In the genomic region with DNA sequence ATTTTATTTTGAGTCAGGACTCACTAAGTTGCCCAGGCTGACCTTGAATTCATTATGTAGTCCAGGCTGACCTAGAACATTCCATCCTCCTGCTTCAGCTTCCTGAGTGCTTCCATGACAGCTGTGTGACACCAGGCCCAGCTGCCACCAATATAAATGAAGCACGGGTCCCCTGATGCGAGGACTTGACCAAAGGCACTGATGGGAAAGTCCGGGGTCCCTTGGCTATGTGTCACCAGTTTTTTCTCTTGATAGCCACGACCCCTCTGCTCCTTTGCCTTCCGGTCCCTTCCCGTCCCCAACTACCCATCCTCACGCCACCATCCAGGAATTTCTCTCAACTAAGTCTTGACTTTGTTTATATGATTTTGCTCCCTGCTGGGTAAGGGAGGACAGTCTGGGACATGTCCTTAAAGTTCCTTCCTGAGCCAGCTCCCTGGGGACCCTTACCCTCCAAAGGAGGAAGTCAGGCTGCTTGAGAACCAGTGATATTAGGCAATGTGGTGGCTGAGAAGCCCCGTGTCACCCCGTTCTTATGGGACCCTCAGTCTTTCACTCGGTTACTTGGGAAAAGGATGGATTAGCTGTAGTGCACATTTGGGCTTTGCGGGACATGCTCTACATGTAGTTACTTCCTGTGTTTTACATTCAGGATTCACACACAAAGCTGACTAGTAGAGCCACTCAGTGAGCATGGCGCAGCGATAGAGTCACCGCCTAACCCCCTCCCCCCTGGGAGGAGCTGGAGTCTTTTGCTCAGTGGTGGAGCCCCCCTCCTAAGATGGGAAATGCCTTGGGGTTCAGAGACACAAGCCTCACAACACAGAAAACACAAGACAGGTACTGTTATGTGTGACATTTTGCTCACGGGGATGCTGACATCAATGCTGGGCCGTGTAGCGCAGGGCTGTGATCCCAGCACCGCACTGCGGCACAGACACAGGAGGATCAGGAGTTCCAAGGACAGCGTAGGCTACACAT, we compare ENCODE assay signal across 8 mouse cellular contexts. TPM values are rescaled to one million over a fixed set of nuclear protein-coding genes. Genes with fewer than 3 reads are reported as not detected.
DNase-seq lines count a peak whose midpoint lies in the region; ATAC-seq and TF ChIP-seq lines count a peak whose summit lies in the region.

No protein-coding gene starts in this region.

- peaks cover 17% of the 10 kb centered on the region for H3K4me1 ChIP-seq in embryonic facial prominence, embryonic 13.5 days
- peaks cover 22% of the 10 kb centered on the region for H3K4me1 ChIP-seq in heart, embryonic 15.5 days (replicated peaks)
- H3K4me1 ChIP-seq in lung, embryonic 15.5 days: peaks cover 20% of the 10 kb centered on the region
- H3K4me1 ChIP-seq in small intestine, adult 2 months (ENCODE audit: control insufficient read depth, insufficient read depth, insufficient read length, low read length): peaks cover 42% of the 10 kb centered on the region; the same call in 1 of the 2 replicates

- peaks cover 22% of the 10 kb centered on the region; the same call in 1 of the 2 replicates for H3K36me3 ChIP-seq in embryonic facial prominence, embryonic 13.5 days
- H3K36me3 ChIP-seq in heart, embryonic 15.5 days: peaks cover 10% of the 10 kb centered on the region; the same call in 1 of the 2 replicates
- H3K36me3 ChIP-seq in lung, embryonic 15.5 days: no peaks in the 10 kb centered on the region
- peaks cover 4% of the 10 kb centered on the region; the same call in 1 of the 2 replicates for H3K36me3 ChIP-seq in small intestine, adult 2 months (ENCODE audit: control insufficient read depth, insufficient read depth, low read length)

- no peaks in the 10 kb centered on the region for H3K9me3 ChIP-seq in embryonic facial prominence, embryonic 13.5 days
- H3K9me3 ChIP-seq in heart, embryonic 15.5 days (replicated peaks): no peaks in the 10 kb centered on the region
- no peaks in the 10 kb centered on the region for H3K9me3 ChIP-seq in lung, embryonic 15.5 days

- H3K27ac ChIP-seq in embryonic facial prominence, embryonic 13.5 days: peak overlapping the region; percentile 94
- H3K27ac ChIP-seq in heart, embryonic 15.5 days: peak overlapping the region; percentile 94
- H3K27ac ChIP-seq in lung, embryonic 15.5 days: peak overlapping the region; percentile 99
- peak overlapping the region; percentile 93 for H3K27ac ChIP-seq in small intestine, adult 2 months (ENCODE audit: insufficient read depth, low read depth, low read length)

- peak overlapping the region; percentile 64 for H3K4me3 ChIP-seq in embryonic facial prominence, embryonic 13.5 days
- H3K4me3 ChIP-seq in heart, embryonic 15.5 days: peak overlapping the region; percentile 64
- H3K4me3 ChIP-seq in lung, embryonic 15.5 days: peak overlapping the region; percentile 66
- peak overlapping the region; percentile 69 for H3K4me3 ChIP-seq in small intestine, adult 2 months (ENCODE audit: low read depth, low read length)

- ATAC-seq in embryonic facial prominence, embryonic 13.5 days (ENCODE audit: insufficient number of reproducible peaks, insufficient read depth, low FRiP score, low TSS enrichment, low read depth): 0 out of 2 replicates have a peak, but pooled peaks have one; percentile 7
- peak; percentile 1; the same call in 1 of the 2 replicates for ATAC-seq in heart, embryonic 15.5 days (replicated peaks; ENCODE audit: insufficient number of reproducible peaks, insufficient read depth, low FRiP score, low read depth)
- peak; percentile 9; the same call in 1 of the 2 replicates for ATAC-seq in lung, embryonic 15.5 days (ENCODE audit: borderline replicate concordance, extremely low read depth, low FRiP score, low TSS enrichment)

- peak overlapping the region; percentile 75 for H3K4me2 ChIP-seq in embryonic facial prominence, embryonic 13.5 days
- H3K4me2 ChIP-seq in heart, embryonic 15.5 days: peak overlapping the region; percentile 78
- H3K4me2 ChIP-seq in lung, embryonic 15.5 days: peak overlapping the region; percentile 77

- 18% methylated on average over 20 of the region's 20 CpGs for WGBS in embryonic facial prominence, embryonic 13.5 days
- 13% methylated on average over 20 of the region's 20 CpGs for WGBS in heart, embryonic 15.5 days
- WGBS in lung, embryonic 15.5 days: 10% methylated on average over 20 of the region's 20 CpGs
- WGBS in small intestine, adult 2 months: 23% methylated on average over 20 of the region's 20 CpGs

- H3K27me3 ChIP-seq in embryonic facial prominence, embryonic 13.5 days: no peaks in the 10 kb centered on the region
- H3K27me3 ChIP-seq in heart, embryonic 15.5 days: no peaks in the 10 kb centered on the region
- no peaks in the 10 kb centered on the region for H3K27me3 ChIP-seq in lung, embryonic 15.5 days
- no peaks in the 10 kb centered on the region for H3K27me3 ChIP-seq in small intestine, adult 2 months (ENCODE audit: control insufficient read depth, insufficient read depth, low read length)

- TF ChIP-seq CTCF in small intestine, adult 2 months (IDR thresholded peaks at IDR 0.05; ENCODE audit: extremely low read depth, insufficient read length, insufficient replicate concordance, low read depth, low read length): no peak

- peak overlapping the region; percentile 81 for H3K9ac ChIP-seq in embryonic facial prominence, embryonic 13.5 days
- H3K9ac ChIP-seq in heart, embryonic 15.5 days: peak overlapping the region; percentile 70
- peak overlapping the region; percentile 76 for H3K9ac ChIP-seq in lung, embryonic 15.5 days

- no peak for TF ChIP-seq POLR2A in small intestine, adult 2 months (IDR thresholded peaks at IDR 0.05; ENCODE audit: low read depth, low read length)

- peak; percentile 34 for DNase-seq in gastrocnemius, adult 18-20 months (ENCODE audit: low spot score)
- DNase-seq in gastrocnemius, adult 8-10 months (ENCODE audit: low spot score in 2 of 2): no peak
- peak; percentile 46 for DNase-seq in adipocyte (ENCODE audit: low spot score)
- peak; percentile 23 to 42 for DNase-seq in layer of hippocampus, adult 8-10 months (ENCODE audit: low spot score in 2 of 2)

RNA-seq across cellular contexts. Expression of a gene that starts 1.0 kb away (rescaled TPM):
- 10 to 100 TPM; 41.3 to 47.1 TPM for total RNA-seq in gastrocnemius, adult 18-20 months (2021)
- total RNA-seq in gastrocnemius, adult 8-10 months (2022): 10 to 100 TPM; 36.1 to 52.8 (median 43.3) TPM
- 36.2 and 38.2 TPM in 2 replicates for polyA plus RNA-seq in embryonic facial prominence, embryonic 13.5 days (2015; fragmentation: Nextera tagmentation; extraction: Ambion mirVana)
- 33.8 and 37.9 TPM in 2 replicates for polyA plus RNA-seq in heart, embryonic 15.5 days (2015; fragmentation: Nextera tagmentation; extraction: Ambion mirVana)
- total RNA-seq in layer of hippocampus, adult 8-10 months (2022): 10 to 100 TPM; 33.8 to 45.7 (median 40.7) TPM
- 33.2 and 34.6 TPM in 2 replicates for polyA plus RNA-seq in lung, embryonic 15.5 days (2015; fragmentation: Nextera tagmentation; extraction: Ambion mirVana)
- 17.1 and 34.6 TPM in 2 replicates for polyA plus RNA-seq in small intestine, adult 2 months (2012; rRNA removed)

RNA-seq across cellular contexts. Expression of a gene that starts 14.8 kb away (rescaled TPM):
- total RNA-seq in gastrocnemius, adult 18-20 months (2021): 1 to 10 TPM; 1.3 to 3.3 TPM
- 1 to 10 TPM in 3 of 4 experiments, under 1 TPM in 1; 0.72 to 1.7 (median 1.2) TPM for total RNA-seq in gastrocnemius, adult 8-10 months (2022)
- polyA plus RNA-seq in embryonic facial prominence, embryonic 13.5 days (2015; fragmentation: Nextera tagmentation; extraction: Ambion mirVana): 1.6 and 1.9 TPM in 2 replicates
- 2.1 and 2.2 TPM in 2 replicates for polyA plus RNA-seq in heart, embryonic 15.5 days (2015; fragmentation: Nextera tagmentation; extraction: Ambion mirVana)
- total RNA-seq in layer of hippocampus, adult 8-10 months (2022): 1 to 10 TPM; 1.3 to 2.7 (median 1.8) TPM
- 2.2 TPM in 2 replicates for polyA plus RNA-seq in lung, embryonic 15.5 days (2015; fragmentation: Nextera tagmentation; extraction: Ambion mirVana)
- 3.8 and 4.4 TPM in 2 replicates for polyA plus RNA-seq in small intestine, adult 2 months (2012; rRNA removed)

RNA-seq across cellular contexts. Expression of a gene that starts 44.5 kb away (rescaled TPM):
- total RNA-seq in gastrocnemius, adult 18-20 months (2021): 10 to 100 TPM; 11.6 to 22.2 TPM
- total RNA-seq in gastrocnemius, adult 8-10 months (2022): 10 to 100 TPM in 3 of 4 experiments, 1 to 10 TPM in 1; 7.1 to 19.7 (median 15.0) TPM
- 57.3 and 64.0 TPM in 2 replicates for polyA plus RNA-seq in embryonic facial prominence, embryonic 13.5 days (2015; fragmentation: Nextera tagmentation; extraction: Ambion mirVana)
- polyA plus RNA-seq in heart, embryonic 15.5 days (2015; fragmentation: Nextera tagmentation; extraction: Ambion mirVana): 81.2 and 81.6 TPM in 2 replicates
- 10 to 100 TPM; 17.4 to 26.8 (median 19.5) TPM for total RNA-seq in layer of hippocampus, adult 8-10 months (2022)
- 115 TPM in 2 replicates for polyA plus RNA-seq in lung, embryonic 15.5 days (2015; fragmentation: Nextera tagmentation; extraction: Ambion mirVana)
- 183 and 517 TPM in 2 replicates for polyA plus RNA-seq in small intestine, adult 2 months (2012; rRNA removed)

RNA-seq across cellular contexts. Expression of a gene that starts 50.9 kb away (rescaled TPM):
- total RNA-seq in gastrocnemius, adult 18-20 months (2021): 10 to 100 TPM; 13.9 to 15.0 TPM
- 10 to 100 TPM; 10.9 to 15.9 (median 12.9) TPM for total RNA-seq in gastrocnemius, adult 8-10 months (2022)
- 5.1 and 7.2 TPM in 2 replicates for polyA plus RNA-seq in embryonic facial prominence, embryonic 13.5 days (2015; fragmentation: Nextera tagmentation; extraction: Ambion mirVana)
- 18.9 and 21.0 TPM in 2 replicates for polyA plus RNA-seq in heart, embryonic 15.5 days (2015; fragmentation: Nextera tagmentation; extraction: Ambion mirVana)
- total RNA-seq in layer of hippocampus, adult 8-10 months (2022): 100 to 1,000 TPM; 156 to 198 (median 171) TPM
- polyA plus RNA-seq in lung, embryonic 15.5 days (2015; fragmentation: Nextera tagmentation; extraction: Ambion mirVana): 10.7 and 12.2 TPM in 2 replicates
- polyA plus RNA-seq in small intestine, adult 2 months (2012; rRNA removed): 15.8 and 17.2 TPM in 2 replicates

RNA-seq across cellular contexts. Expression of a gene that starts 52.8 kb away (rescaled TPM):
- under 1 TPM; 0.30 to 0.36 TPM for total RNA-seq in gastrocnemius, adult 18-20 months (2021)
- under 1 TPM in 2 of 4 experiments, not detected in 2; 0.40 to 0.80 TPM for total RNA-seq in gastrocnemius, adult 8-10 months (2022)
- not detected in 2 replicates for polyA plus RNA-seq in embryonic facial prominence, embryonic 13.5 days (2015; fragmentation: Nextera tagmentation; extraction: Ambion mirVana)
- 0.11 and 0.16 TPM in 2 replicates for polyA plus RNA-seq in heart, embryonic 15.5 days (2015; fragmentation: Nextera tagmentation; extraction: Ambion mirVana)
- under 1 TPM in 1 of 4 experiments, not detected in 3; 0.28 TPM for total RNA-seq in layer of hippocampus, adult 8-10 months (2022)
- not detected in 2 replicates for polyA plus RNA-seq in lung, embryonic 15.5 days (2015; fragmentation: Nextera tagmentation; extraction: Ambion mirVana)
- 1.8 and 11.8 TPM in 2 replicates for polyA plus RNA-seq in small intestine, adult 2 months (2012; rRNA removed)

Comparison
In these comparisons a context has a peak if more than half of its experiments do, and no peak if none do; other contexts are left out.
1. DNase-seq: peak in gastrocnemius, adult 18-20 months (single experiment), adipocyte (single experiment) and layer of hippocampus, adult 8-10 months (2 of 2); none in gastrocnemius, adult 8-10 months (0 of 2).
2. Peak in every context shown above with its lines, with median percentiles within 50 percentile points of each other: ATAC-seq, H3K27ac ChIP-seq, H3K4me2 ChIP-seq, H3K4me3 ChIP-seq and H3K9ac ChIP-seq.